Mouse (Mus musculus): Measurements from ENCODE around the gene Slc38a4. TPM values are rescaled to one million over a fixed set of nuclear protein-coding genes. Genes with fewer than 3 reads are reported as not detected.

Slc38a4 gene
- polyA plus RNA-seq, 1 experiment from 2014 or later: 4.6 TPM

DNA sequence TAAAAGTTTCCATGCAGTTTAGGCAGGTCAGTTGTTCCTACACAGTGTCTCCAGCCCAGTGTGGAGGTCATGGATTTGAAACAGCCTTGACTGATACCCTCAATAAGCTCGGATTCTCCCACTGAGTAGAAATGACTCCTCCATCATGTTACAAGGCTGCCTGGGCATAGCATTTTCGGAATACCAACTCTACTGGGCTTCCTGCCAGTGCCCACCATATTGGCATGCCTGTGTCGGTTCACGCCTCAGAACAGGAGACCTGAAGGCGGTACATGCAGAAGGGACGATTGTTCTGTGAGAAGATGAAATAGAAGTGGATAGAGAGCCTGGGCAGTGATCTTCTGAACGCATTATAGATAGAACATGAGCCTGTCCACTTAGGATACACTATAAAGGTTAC is 53.9 kb downstream of the Slc38a4 start:
- DNase-seq (ENCODE audit: low spot score): no peak
- H3K9me3 ChIP-seq (replicated peaks; ENCODE audit: control insufficient read depth, low read length): no peaks in the 10 kb centered on the region
- H3K36me3 ChIP-seq (ENCODE audit: control insufficient read depth, insufficient read depth, low read length): no peaks in the 10 kb centered on the region
- ATAC-seq: no peak
- H3K27ac ChIP-seq (ENCODE audit: low read depth, low read length): no peak overlapping the region
- H3K9ac ChIP-seq (ENCODE audit: low read length): no peak overlapping the region
- H3K4me1 ChIP-seq (ENCODE audit: control insufficient read depth, insufficient read depth, low read length): no peaks in the 10 kb centered on the region
- H3K27me3 ChIP-seq (replicated peaks; ENCODE audit: control insufficient read depth, insufficient read depth, low read length): no peaks in the 10 kb centered on the region
- no peak overlapping the region for H3K4me2 ChIP-seq (ENCODE audit: low read length)
- 89% methylated on average over 7 of the region's 7 CpGs for WGBS
- H3K4me3 ChIP-seq (ENCODE audit: low read depth, low read length): no peak overlapping the region

DNA sequence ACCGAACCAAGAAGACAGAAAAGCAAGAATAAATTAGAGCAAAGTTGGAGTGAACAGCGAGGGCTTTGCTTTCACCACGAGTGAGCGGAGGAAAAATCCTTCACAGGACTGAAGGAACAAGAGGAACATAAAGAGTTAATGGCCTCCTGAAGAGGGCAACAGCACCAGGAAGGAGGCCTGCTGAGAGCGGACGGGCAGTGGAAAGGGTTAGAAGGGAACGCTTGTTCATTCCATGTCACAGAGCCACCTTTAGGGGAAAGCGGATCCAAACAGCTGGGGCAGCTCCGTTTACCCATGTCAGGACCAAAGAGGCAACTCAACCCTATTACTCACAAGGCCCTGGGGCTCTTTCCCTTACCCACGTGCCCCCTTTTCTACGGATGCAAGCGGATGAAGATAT is 54.3 kb downstream of the Slc38a4 start:
- no peaks in the 10 kb centered on the region for H3K27me3 ChIP-seq (replicated peaks; ENCODE audit: control insufficient read depth, insufficient read depth, low read length)
- H3K4me2 ChIP-seq (ENCODE audit: low read length): no peak overlapping the region
- H3K36me3 ChIP-seq (ENCODE audit: control insufficient read depth, insufficient read depth, low read length): no peaks in the 10 kb centered on the region
- H3K9me3 ChIP-seq (replicated peaks; ENCODE audit: control insufficient read depth, low read length): no peaks in the 10 kb centered on the region
- H3K27ac ChIP-seq (ENCODE audit: low read depth, low read length): no peak overlapping the region
- H3K4me3 ChIP-seq (ENCODE audit: low read depth, low read length): no peak overlapping the region
- DNase-seq (ENCODE audit: low spot score): no peak
- no peaks in the 10 kb centered on the region for H3K4me1 ChIP-seq (ENCODE audit: control insufficient read depth, insufficient read depth, low read length)
- 63% methylated on average over 12 of the region's 12 CpGs for WGBS
- no peak for ATAC-seq
- no peak overlapping the region for H3K9ac ChIP-seq (ENCODE audit: low read length)

DNA sequence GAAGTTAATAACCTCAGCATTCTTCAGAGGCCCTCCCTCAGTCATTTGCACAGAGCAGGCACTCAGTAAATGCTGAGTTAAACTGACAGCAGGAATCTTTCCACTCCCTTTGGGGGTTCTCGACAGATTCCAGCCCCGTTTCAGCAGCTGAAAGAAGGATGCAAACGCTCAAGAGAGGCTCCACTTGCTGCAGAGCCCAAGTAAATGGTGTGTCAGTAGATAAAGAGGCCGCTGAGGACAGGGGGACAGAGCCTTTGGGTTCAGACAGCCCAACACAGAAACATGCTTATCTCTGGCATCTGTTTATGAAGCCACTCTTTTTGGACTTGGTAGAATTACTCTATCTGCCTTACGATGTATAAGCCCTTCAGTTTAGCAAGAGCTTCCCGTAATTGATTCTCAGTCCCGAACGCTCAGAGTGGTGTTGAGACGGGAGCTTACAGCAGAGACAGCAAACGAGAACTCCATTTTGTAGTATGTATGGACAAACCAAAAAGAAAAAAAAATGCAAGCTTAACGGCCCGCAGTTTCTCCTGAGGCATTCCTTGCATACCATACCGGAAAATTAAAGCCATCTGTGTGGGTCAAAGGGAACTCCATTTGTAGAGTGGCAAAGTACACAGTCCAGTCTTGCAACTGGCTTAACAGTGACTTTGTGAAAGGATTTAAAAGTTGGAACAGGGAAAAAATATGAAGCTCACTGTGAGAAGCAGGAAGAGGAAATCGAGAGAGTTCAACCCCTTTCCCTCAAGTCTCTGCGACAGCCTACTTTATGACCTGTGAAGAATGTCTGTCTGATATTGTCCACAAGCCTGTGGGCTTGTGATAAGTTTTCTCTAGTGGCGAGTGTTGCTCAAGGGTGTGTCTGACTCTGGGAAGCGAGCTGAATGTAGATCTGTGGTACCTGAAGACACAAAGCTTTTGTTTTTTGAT is 55.2 kb downstream of the Slc38a4 start:
- Histone ChIP-seq H3K4me1 (ENCODE audit: control insufficient read depth, insufficient read depth, low read length) (no peaks in the 10 kb centered on the region), H3K4me2 (ENCODE audit: low read length) (no peak overlapping the region), H3K27ac (ENCODE audit: low read depth, low read length) (no peak overlapping the region), H3K27me3 (replicated peaks; ENCODE audit: control insufficient read depth, insufficient read depth, low read length) (no peaks in the 10 kb centered on the region), H3K4me3 (ENCODE audit: low read depth, low read length) (no peak overlapping the region), H3K36me3 (ENCODE audit: control insufficient read depth, insufficient read depth, low read length) (no peaks in the 10 kb centered on the region), H3K9ac (ENCODE audit: low read length) (no peak overlapping the region), H3K9me3 (replicated peaks; ENCODE audit: control insufficient read depth, low read length) (no peaks in the 10 kb centered on the region)
- WGBS: 70% methylated on average over 17 of the region's 17 CpGs
- DNase-seq (ENCODE audit: low spot score) (no peak), ATAC-seq (no peak)

DNA sequence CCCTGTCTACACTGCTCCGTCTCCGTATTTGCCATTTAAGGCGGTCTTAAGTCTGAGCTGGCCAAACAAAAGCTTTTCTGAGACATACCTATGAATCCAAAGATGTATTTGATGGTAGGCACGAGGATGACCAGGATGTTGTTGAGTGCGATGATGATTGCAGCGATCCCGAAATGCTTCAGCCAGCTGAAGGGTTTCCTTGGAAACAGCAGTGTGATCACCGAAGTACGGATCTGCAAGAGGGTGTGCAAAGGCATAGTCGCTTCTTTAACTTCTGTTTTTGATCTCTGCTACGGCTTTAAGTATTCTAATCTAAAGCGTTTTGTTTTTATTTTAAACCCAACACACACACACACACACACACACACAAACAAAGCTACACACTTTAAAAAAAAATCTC is 56.4 kb downstream of the Slc38a4 start:
- DNase-seq (ENCODE audit: low spot score): no peak
- Histone ChIP-seq H3K4me1 (ENCODE audit: control insufficient read depth, insufficient read depth, low read length) (no peaks in the 10 kb centered on the region), H3K36me3 (ENCODE audit: control insufficient read depth, insufficient read depth, low read length) (no peaks in the 10 kb centered on the region), H3K27me3 (replicated peaks; ENCODE audit: control insufficient read depth, insufficient read depth, low read length) (no peaks in the 10 kb centered on the region), H3K9me3 (replicated peaks; ENCODE audit: control insufficient read depth, low read length) (no peaks in the 10 kb centered on the region), H3K4me2 (ENCODE audit: low read length) (no peak overlapping the region), H3K27ac (ENCODE audit: low read depth, low read length) (no peak overlapping the region), H3K9ac (ENCODE audit: low read length) (no peak overlapping the region), H3K4me3 (ENCODE audit: low read depth, low read length) (no peak overlapping the region)
- ATAC-seq: no peak
- WGBS: 85% methylated on average over 12 of the region's 12 CpGs

DNA sequence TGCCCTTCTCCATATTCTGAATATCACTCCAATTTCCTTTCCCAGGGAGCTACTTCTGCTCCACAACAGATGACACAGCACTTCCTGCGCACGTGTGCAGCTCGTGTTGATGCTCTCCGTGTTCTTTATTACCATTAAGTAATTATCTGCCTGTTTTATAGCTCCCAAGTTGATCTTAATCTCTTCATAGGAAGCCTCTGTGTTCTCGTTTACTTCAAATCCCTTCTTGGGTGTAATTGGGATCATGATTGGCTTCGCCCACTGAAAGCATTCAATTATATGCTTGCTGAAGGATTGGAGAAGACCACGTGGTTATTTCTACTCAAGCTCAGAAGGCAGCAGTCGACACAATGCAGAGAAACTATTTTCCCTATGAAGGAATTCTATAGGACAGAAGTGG is 70.1 kb downstream of the Slc38a4 start:
- H3K36me3 ChIP-seq (ENCODE audit: control insufficient read depth, insufficient read depth, low read length): no peaks in the 10 kb centered on the region
- ATAC-seq (no peak), DNase-seq (ENCODE audit: low spot score) (peak; percentile 22)
- no peak overlapping the region for H3K9ac ChIP-seq (ENCODE audit: low read length)
- H3K4me3 ChIP-seq (ENCODE audit: low read depth, low read length): no peak overlapping the region
- H3K9me3 ChIP-seq (replicated peaks; ENCODE audit: control insufficient read depth, low read length): no peaks in the 10 kb centered on the region
- H3K27ac ChIP-seq (ENCODE audit: low read depth, low read length): no peak overlapping the region
- no peak overlapping the region for H3K4me2 ChIP-seq (ENCODE audit: low read length)
- 35% methylated on average over 8 of the region's 8 CpGs for WGBS
- H3K27me3 ChIP-seq (replicated peaks; ENCODE audit: control insufficient read depth, insufficient read depth, low read length): no peaks in the 10 kb centered on the region
- no peaks in the 10 kb centered on the region for H3K4me1 ChIP-seq (ENCODE audit: control insufficient read depth, insufficient read depth, low read length)

DNA sequence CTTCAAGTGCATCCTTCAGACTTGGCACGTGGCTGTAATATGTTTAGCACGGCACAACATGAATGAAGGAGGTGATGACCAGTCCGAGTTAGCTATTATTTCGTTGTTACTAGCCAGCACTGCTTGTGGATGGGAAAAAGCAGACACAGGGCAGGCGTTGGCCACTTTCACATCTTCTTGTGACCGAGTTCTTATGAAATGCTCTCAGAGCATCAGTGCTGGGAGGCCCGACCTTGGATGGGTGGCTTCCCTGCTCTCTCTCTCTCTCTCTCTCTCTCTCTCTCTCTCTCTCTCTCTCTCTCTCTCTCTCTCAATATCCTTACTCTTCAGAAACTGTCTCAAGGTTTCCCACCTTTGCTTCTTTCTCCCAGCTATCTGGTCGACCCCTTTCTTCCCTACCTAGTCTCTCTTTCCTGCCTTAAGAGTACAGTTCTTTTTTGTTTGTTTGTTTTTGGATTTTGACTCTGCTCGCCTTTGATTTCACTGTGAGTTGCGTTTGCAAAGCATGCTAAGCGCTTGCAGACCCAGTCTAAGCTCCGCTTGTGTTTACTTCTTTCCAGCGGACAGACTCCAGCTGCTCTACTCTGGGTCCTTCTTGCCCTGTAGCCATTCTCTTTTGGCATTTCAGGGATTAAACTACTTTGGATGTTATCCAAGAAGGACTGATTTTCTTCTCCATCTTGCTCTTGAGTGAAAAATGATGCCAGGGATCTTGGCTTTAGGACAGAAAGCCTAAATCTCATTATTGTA is 72.0 kb downstream of the Slc38a4 start:
- H3K4me1 ChIP-seq (ENCODE audit: control insufficient read depth, insufficient read depth, low read length): no peaks in the 10 kb centered on the region
- no peak overlapping the region for H3K9ac ChIP-seq (ENCODE audit: low read length)
- H3K9me3 ChIP-seq (replicated peaks; ENCODE audit: control insufficient read depth, low read length): no peaks in the 10 kb centered on the region
- H3K36me3 ChIP-seq (ENCODE audit: control insufficient read depth, insufficient read depth, low read length): no peaks in the 10 kb centered on the region
- WGBS: 86% methylated on average over 13 of the region's 13 CpGs
- ATAC-seq: no peak
- H3K27me3 ChIP-seq (replicated peaks; ENCODE audit: control insufficient read depth, insufficient read depth, low read length): no peaks in the 10 kb centered on the region
- no peak overlapping the region for H3K4me2 ChIP-seq (ENCODE audit: low read length)
- no peak for DNase-seq (ENCODE audit: low spot score)
- no peak overlapping the region for H3K4me3 ChIP-seq (ENCODE audit: low read depth, low read length)
- H3K27ac ChIP-seq (ENCODE audit: low read depth, low read length): no peak overlapping the region

DNA sequence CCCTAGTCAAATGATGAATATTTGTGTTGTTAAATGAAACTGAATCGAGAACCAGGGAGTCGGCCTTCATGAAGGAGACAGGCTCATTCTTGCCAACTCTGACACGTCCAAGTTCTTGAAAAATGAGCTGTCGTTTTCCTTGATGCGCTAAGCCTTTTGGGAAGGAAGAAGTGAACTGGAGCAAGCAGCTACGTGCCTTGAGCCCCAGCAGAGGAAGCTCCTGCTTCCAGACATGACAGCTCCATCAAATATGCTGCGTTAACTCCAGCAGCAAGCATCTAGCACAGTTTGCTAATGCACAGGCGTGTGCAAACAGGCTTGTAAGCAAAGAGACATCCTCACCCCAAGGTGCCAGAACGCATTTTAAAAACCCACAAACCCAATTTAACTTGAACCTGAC is 80.6 kb downstream of the Slc38a4 start:
- Histone ChIP-seq H3K36me3 (ENCODE audit: control insufficient read depth, insufficient read depth, low read length) (no peaks in the 10 kb centered on the region), H3K9ac (ENCODE audit: low read length) (no peak overlapping the region), H3K27me3 (replicated peaks; ENCODE audit: control insufficient read depth, insufficient read depth, low read length) (no peaks in the 10 kb centered on the region), H3K4me1 (ENCODE audit: control insufficient read depth, insufficient read depth, low read length) (no peaks in the 10 kb centered on the region), H3K4me3 (ENCODE audit: low read depth, low read length) (no peak overlapping the region), H3K27ac (ENCODE audit: low read depth, low read length) (no peak overlapping the region), H3K9me3 (replicated peaks; ENCODE audit: control insufficient read depth, low read length) (0 out of 2 replicates have a peak, but pooled peaks cover 4% of the 10 kb centered on the region), H3K4me2 (ENCODE audit: low read length) (no peak overlapping the region)
- 80% methylated on average over 9 of the region's 9 CpGs for WGBS
- ATAC-seq: no peak
- no peak for DNase-seq (ENCODE audit: low spot score)

DNA sequence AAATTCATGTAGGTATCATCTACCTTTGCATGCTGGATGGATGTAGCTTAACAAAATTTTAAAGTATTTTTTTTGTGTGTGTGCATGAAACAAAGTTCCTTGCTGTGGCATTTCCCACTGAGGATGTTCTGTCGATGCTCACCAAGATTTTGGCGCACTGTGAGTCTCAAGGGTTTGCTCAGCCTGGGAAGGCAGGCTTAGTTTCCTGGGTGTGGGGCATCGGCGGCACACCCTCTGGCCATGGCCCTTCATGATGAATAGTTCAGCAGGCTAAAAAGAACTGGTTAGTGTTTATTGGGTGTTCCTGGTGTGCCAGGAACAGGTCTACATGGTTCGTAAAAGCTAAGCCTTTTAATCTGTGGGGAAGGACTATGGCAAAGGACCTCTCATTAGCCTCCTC is 81.6 kb downstream of the Slc38a4 start:
- Histone ChIP-seq H3K4me1 (ENCODE audit: control insufficient read depth, insufficient read depth, low read length) (no peaks in the 10 kb centered on the region), H3K4me3 (ENCODE audit: low read depth, low read length) (no peak overlapping the region), H3K4me2 (ENCODE audit: low read length) (no peak overlapping the region), H3K9me3 (replicated peaks; ENCODE audit: control insufficient read depth, low read length) (0 out of 2 replicates have a peak, but pooled peaks cover 4% of the 10 kb centered on the region), H3K9ac (ENCODE audit: low read length) (no peak overlapping the region), H3K27ac (ENCODE audit: low read depth, low read length) (no peak overlapping the region), H3K36me3 (ENCODE audit: control insufficient read depth, insufficient read depth, low read length) (no peaks in the 10 kb centered on the region), H3K27me3 (replicated peaks; ENCODE audit: control insufficient read depth, insufficient read depth, low read length) (no peaks in the 10 kb centered on the region)
- 88% methylated on average over 5 of the region's 5 CpGs for WGBS
- DNase-seq (ENCODE audit: low spot score) (no peak), ATAC-seq (no peak)

DNA sequence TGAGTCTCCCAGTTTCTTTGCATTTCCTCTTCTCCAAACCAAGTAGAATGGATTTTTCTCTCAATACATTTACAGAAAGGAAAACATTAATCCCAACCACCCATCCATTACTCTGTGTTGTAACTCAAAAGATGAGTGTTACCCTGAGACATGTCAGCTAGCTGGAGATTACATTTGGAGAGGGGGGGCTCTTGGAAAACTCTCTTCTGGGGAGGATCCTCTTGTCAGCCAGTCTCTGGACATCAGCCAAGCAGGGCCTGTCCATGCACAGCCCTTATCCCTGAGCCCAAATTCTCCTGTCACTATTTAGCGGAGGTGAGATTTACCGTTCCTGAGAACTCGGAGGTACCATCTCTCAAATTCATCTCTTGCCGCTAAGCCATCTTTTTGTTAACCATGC is 82.4 kb downstream of the Slc38a4 start:
- Histone ChIP-seq H3K4me3 (ENCODE audit: low read depth, low read length) (no peak overlapping the region), H3K9me3 (replicated peaks; ENCODE audit: control insufficient read depth, low read length) (0 out of 2 replicates have a peak, but pooled peaks cover 4% of the 10 kb centered on the region), H3K27ac (ENCODE audit: low read depth, low read length) (no peak overlapping the region), H3K36me3 (ENCODE audit: control insufficient read depth, insufficient read depth, low read length) (no peaks in the 10 kb centered on the region), H3K9ac (ENCODE audit: low read length) (no peak overlapping the region), H3K4me2 (ENCODE audit: low read length) (no peak overlapping the region), H3K4me1 (ENCODE audit: control insufficient read depth, insufficient read depth, low read length) (no peaks in the 10 kb centered on the region), H3K27me3 (replicated peaks; ENCODE audit: control insufficient read depth, insufficient read depth, low read length) (no peaks in the 10 kb centered on the region)
- WGBS: 97% methylated on average over 4 of the region's 4 CpGs
- ATAC-seq (no peak), DNase-seq (ENCODE audit: low spot score) (no peak)

Data from forebrain, embryonic 14.5 days (tissue).